Mouse (Mus musculus): Measurements from ENCODE around the gene Tcea2.

The Tcea2 gene

GRCm38 (mm10) chr2:181673501-181673900 lies 6.6 kb upstream of the Tcea2 start:
- CTCF ChIA-PET = interaction anchor here (0.7 kb wide), 1 partner anchor 17 kb away, joined by 3 read pairs; no protein-coding TSS in a partner anchor

GRCm38 (mm10) chr2:181674934-181675333 lies 5.2 kb upstream of the Tcea2 start:
- CTCF ChIA-PET = no interaction called here

GRCm38 (mm10) chr2:181675454-181675853 lies 4.7 kb upstream of the Tcea2 start:
- CTCF ChIA-PET = no interaction called here

GRCm38 (mm10) chr2:181676424-181676823 lies 3.7 kb upstream of the Tcea2 start:
- CTCF ChIA-PET = interaction anchor here (0.5 to 0.6 kb wide), 2 partner anchors 38 to 41 kb away, joined by 3 to 6 read pairs; no protein-coding TSS in a partner anchor

- CTCF ChIA-PET = interaction anchor here (0.5 to 2.5 kb wide), 3 partner anchors 18 to 407 kb away, joined by 3 to 15 read pairs (median 6); no protein-coding TSS in a partner anchor
Measured at GRCm38 (mm10) chr2:181677096-181677754, 2.9 kb upstream of the Tcea2 start.

GRCm38 (mm10) chr2:181677755-181678098 lies 2.4 kb upstream of the Tcea2 start:
- CTCF ChIA-PET = interaction anchor here (0.7 to 2.5 kb wide), 3 partner anchors 18 to 408 kb away, joined by 3 to 15 read pairs (median 4); no protein-coding TSS in a partner anchor

GRCm38 (mm10) chr2:181678780-181679179 lies 1.3 kb upstream of the Tcea2 start:
- CTCF ChIA-PET = interaction anchor here (0.5 to 2.5 kb wide), 5 partner anchors 11 to 120 kb away, joined by 4 to 15 read pairs (median 7); no protein-coding TSS in a partner anchor

- CTCF ChIA-PET = interaction anchor here (0.6 to 0.7 kb wide), 2 partner anchors 10 to 23 kb away, joined by 3 read pairs; no protein-coding TSS in a partner anchor
Measured at GRCm38 (mm10) chr2:181680716-181681117, 607 bp downstream of the Tcea2 start.

- CTCF ChIA-PET = no interaction called here
Measured at GRCm38 (mm10) chr2:181681978-181682377, 1.9 kb downstream of the Tcea2 start.

- CTCF ChIA-PET = interaction anchor here (1.1 kb wide), 1 partner anchor 86 kb away, joined by 5 read pairs; no protein-coding TSS in a partner anchor
Measured at GRCm38 (mm10) chr2:181683381-181683780, 3.3 kb downstream of the Tcea2 start.

- CTCF ChIA-PET = no interaction called here
Measured at GRCm38 (mm10) chr2:181684713-181685112, 4.6 kb downstream of the Tcea2 start.

GRCm38 (mm10) chr2:181685686-181686085 lies 5.6 kb downstream of the Tcea2 start:
- CTCF ChIA-PET = no interaction called here

GRCm38 (mm10) chr2:181687586-181687985 lies 7.5 kb downstream of the Tcea2 start:
- CTCF ChIA-PET = no interaction called here

GRCm38 (mm10) chr2:181689466-181690160 lies 9.5 kb downstream of the Tcea2 start:
- CTCF ChIA-PET = no interaction called here

- CTCF ChIA-PET = interaction anchor here (0.6 to 0.9 kb wide), 2 partner anchors 10 to 18 kb away, joined by 3 read pairs; no protein-coding TSS in a partner anchor
Measured at GRCm38 (mm10) chr2:181691083-181691482, 11.0 kb downstream of the Tcea2 start.

- CTCF ChIA-PET = interaction anchor here (0.9 kb wide), 1 partner anchor 10 kb away, joined by 3 read pairs; no protein-coding TSS in a partner anchor
Measured at GRCm38 (mm10) chr2:181691571-181691970, 11.5 kb downstream of the Tcea2 start.

- CTCF ChIA-PET = no interaction called here
Measured at GRCm38 (mm10) chr2:181692304-181692703, 12.2 kb downstream of the Tcea2 start.

- CTCF ChIA-PET = interaction anchor here (0.6 kb wide), 1 partner anchor 538 kb away, joined by 5 read pairs; no protein-coding TSS in a partner anchor
Measured at GRCm38 (mm10) chr2:181693339-181694280, 13.5 kb downstream of the Tcea2 start, which contains the start of gene Rgs19. TSS of gene Rgs19 (minus strand) at chr2:181693977.

- CTCF ChIA-PET = no interaction called here
Measured at GRCm38 (mm10) chr2:181694581-181694980, 14.5 kb downstream of the Tcea2 start.

- CTCF ChIA-PET = interaction anchor here (0.6 kb wide), 1 partner anchor 16 kb away, joined by 4 read pairs; no protein-coding TSS in a partner anchor
Measured at GRCm38 (mm10) chr2:181695776-181696175, 15.7 kb downstream of the Tcea2 start.

GRCm38 (mm10) chr2:181696801-181697420 lies 16.8 kb downstream of the Tcea2 start:
- CTCF ChIA-PET = no interaction called here
